Mouse (Mus musculus) ES-Bruce4 (cell line): ENCODE data around the gene Tap1. TPM values are rescaled to one million over a fixed set of nuclear protein-coding genes. Genes with fewer than 3 reads are reported as not detected.
"Not testable (repeated sequence)": the region's sequence is repeated elsewhere in the genome, so short reads cannot be mapped to it uniquely, and the experiment has no call there.

ENCODE experiments used
- H3K27ac ChIP-seq: 2 replicates; pipeline ENCODE4 v1.5.1; 2012; ENCODE audit warnings: low read length, inconsistent platforms; ENCODE audit not compliant: insufficient read depth
- H3K27me3 ChIP-seq: 2 replicates; pipeline ENCODE4 v1.6.1; 2012; ENCODE audit warnings: mild to moderate bottlenecking, low read length, inconsistent platforms; ENCODE audit not compliant: control insufficient read depth, poor library complexity, insufficient read depth, severe bottlenecking
- H3K36me3 ChIP-seq: 2 replicates; pipeline ENCODE4 v1.6.1; 2012; ENCODE audit warnings: inconsistent platforms, mild to moderate bottlenecking, low read length, moderate library complexity; ENCODE audit not compliant: control insufficient read depth, poor library complexity, insufficient read depth, severe bottlenecking
- H3K4me1 ChIP-seq: one replicate; pipeline ENCODE4 v1.8.1; 2011; ENCODE audit warnings: low read length; ENCODE audit not compliant: control insufficient read depth, insufficient read depth
- H3K4me3 ChIP-seq: 2 replicates; pipeline ENCODE4 v1.5.1; 2011; ENCODE audit warnings: low read depth, mild to moderate bottlenecking, low read length
- H3K9ac ChIP-seq: 2 replicates; pipeline ENCODE4 v1.6.1; 2012; ENCODE audit warnings: low read depth, mild to moderate bottlenecking, inconsistent platforms; ENCODE audit not compliant: poor library complexity, severe bottlenecking
- H3K9me3 ChIP-seq: replicated peaks from 2 replicates; pipeline ENCODE4 v1.6.1; 2012; ENCODE audit warnings: mild to moderate bottlenecking, low read length, inconsistent platforms; ENCODE audit not compliant: control insufficient read depth, poor library complexity, insufficient read depth, severe bottlenecking
- CTCF ChIP-seq: IDR thresholded peaks from one replicate; pipeline ENCODE4 v1.8.1; 2011; ENCODE audit warnings: low read depth, low read length
- EP300 ChIP-seq: IDR thresholded peaks from 2 replicates; pipeline ENCODE4 v1.6.1; 2011; ENCODE audit warnings: low read depth, low read length; ENCODE audit not compliant: insufficient read depth
- POLR2A ChIP-seq: IDR thresholded peaks from one replicate; pipeline ENCODE4 v1.8.1; 2011; ENCODE audit warnings: low read length; ENCODE audit not compliant: insufficient read depth
- polyA plus RNA-seq: library from polyadenylated mRNA; stranded (reverse); fragments of >200 nt; gene quantifications from 2 replicates; pipeline ENCODE4 v1.2.4, GENCODE M21; 2011; ENCODE audit warnings: low read depth; ENCODE audit not compliant: missing spikeins, insufficient read depth, insufficient read length

Gene Tap1
- polyA plus RNA-seq, 1 experiment = 24.6 TPM

- no peak for TF ChIP-seq CTCF
- TF ChIP-seq POLR2A = no peak
- TF ChIP-seq EP300 = no peak
- no peak overlapping the region for H3K4me3 ChIP-seq
- peaks cover 24% of the 10 kb centered on the region for H3K9me3 ChIP-seq
- no peaks in the 10 kb centered on the region for H3K4me1 ChIP-seq
- no peaks in the 10 kb centered on the region for H3K36me3 ChIP-seq
- H3K27ac ChIP-seq = no peak overlapping the region
- no peak overlapping the region for H3K9ac ChIP-seq
- H3K27me3 ChIP-seq = no peaks in the 10 kb centered on the region
Measured at GRCm38 (mm10) chr17:34225426-34225825, 38.1 kb downstream of the Tap1 start.

GRCm38 (mm10) chr17:34225911-34226310 is 38.6 kb downstream of the Tap1 start:
- not testable (repeated sequence) for H3K4me1 ChIP-seq, H3K4me3 ChIP-seq, H3K9ac ChIP-seq, H3K27me3 ChIP-seq, H3K27ac ChIP-seq, H3K36me3 ChIP-seq
- H3K9me3 ChIP-seq = peaks cover 24% of the 10 kb centered on the region

GRCm38 (mm10) chr17:34230971-34231370 is 43.6 kb downstream of the Tap1 start:
- not testable (repeated sequence) for H3K36me3 ChIP-seq, H3K27ac ChIP-seq, H3K4me3 ChIP-seq, H3K27me3 ChIP-seq, H3K4me1 ChIP-seq, H3K9ac ChIP-seq
- peaks cover 23% of the 10 kb centered on the region for H3K9me3 ChIP-seq

GRCm38 (mm10) chr17:34232021-34232420 is 44.7 kb downstream of the Tap1 start:
- H3K9me3 ChIP-seq = peaks cover 23% of the 10 kb centered on the region
- H3K27me3 ChIP-seq, H3K4me1 ChIP-seq: not testable (repeated sequence)

GRCm38 (mm10) chr17:34234926-34235325 is 47.6 kb downstream of the Tap1 start:
- Histone ChIP-seq H3K9ac (no peak overlapping the region), H3K36me3 (no peaks in the 10 kb centered on the region), H3K27ac (no peak overlapping the region), H3K4me1 (no peaks in the 10 kb centered on the region), H3K9me3 (peaks cover 20% of the 10 kb centered on the region), H3K27me3 (no peaks in the 10 kb centered on the region), H3K4me3 (no peak overlapping the region)
- TF ChIP-seq EP300 (no peak), POLR2A (no peak), CTCF (peak; percentile 68)

More at GRCm38 (mm10) chr17:34232021-34232420, 44.7 kb downstream of the Tap1 start:
- H3K9ac ChIP-seq, H3K36me3 ChIP-seq, H3K27ac ChIP-seq, H3K4me3 ChIP-seq: not testable (repeated sequence)

GRCm38 (mm10) chr17:34236691-34237090 is 49.3 kb downstream of the Tap1 start:
- H3K4me1 ChIP-seq = no peaks in the 10 kb centered on the region
- H3K4me3 ChIP-seq = no peak overlapping the region
- H3K9me3 ChIP-seq = peaks cover 18% of the 10 kb centered on the region
- H3K27me3 ChIP-seq = no peaks in the 10 kb centered on the region
- H3K9ac ChIP-seq = no peak overlapping the region
- H3K36me3 ChIP-seq = no peaks in the 10 kb centered on the region
- TF ChIP-seq EP300 (no peak), CTCF (no peak), POLR2A (no peak)
- H3K27ac ChIP-seq = no peak overlapping the region

- Histone ChIP-seq H3K4me1 (no peaks in the 10 kb centered on the region), H3K27ac (no peak overlapping the region), H3K4me3 (no peak overlapping the region), H3K9me3 (peaks cover 17% of the 10 kb centered on the region), H3K9ac (no peak overlapping the region), H3K36me3 (no peaks in the 10 kb centered on the region), H3K27me3 (no peaks in the 10 kb centered on the region)
- TF ChIP-seq EP300 (no peak), CTCF (no peak), POLR2A (no peak)
Measured at GRCm38 (mm10) chr17:34237741-34238140, 50.4 kb downstream of the Tap1 start.
